Comparison of ENCODE assay signal across 8 mouse cellular contexts in the genomic region with DNA sequence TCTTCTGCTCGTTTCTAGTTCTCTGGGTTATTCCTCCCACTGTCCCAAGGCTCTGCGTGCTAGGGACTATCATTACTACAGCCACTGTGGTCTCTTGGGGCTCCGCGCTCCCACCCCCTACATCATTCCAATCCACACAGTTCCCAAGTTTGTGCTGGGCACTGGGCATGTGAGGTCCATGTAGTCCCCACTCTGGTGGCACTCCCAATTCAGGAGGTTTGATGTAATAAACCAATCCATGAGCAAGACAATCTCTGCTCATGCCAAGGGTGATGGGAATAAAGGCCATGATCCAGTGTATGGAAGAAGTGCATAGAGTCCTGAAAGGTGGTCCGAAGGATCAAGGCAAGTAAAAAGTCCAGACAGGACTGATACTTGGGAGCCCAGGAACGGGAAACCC. TPM values are rescaled to one million over a fixed set of nuclear protein-coding genes. Genes with fewer than 3 reads are reported as not detected.
A peak's percentile ranks its signal among the peaks of the same experiment; 100 is the strongest.
DNase-seq lines count a peak whose midpoint lies in the region; ATAC-seq and TF ChIP-seq lines count a peak whose summit lies in the region.

Gene Pip5kl1, plus strand, starts transcription at position 301 of the 400 bp plus-strand sequence.

- DNase-seq in gastrocnemius, adult 2 months, result no peak
- DNase-seq in gastrocnemius, adult 18-20 months (ENCODE audit: low spot score), result no peak
- DNase-seq in testis, postnatal 10 days (ENCODE audit: low spot score), result no peak
- no peak for DNase-seq in liver, embryonic 13.5 days
- DNase-seq in right cerebral cortex, postnatal 14 days, result no peak
- DNase-seq in spleen, postnatal 4 days (ENCODE audit: low spot score in 2 of 2), result no peak
- no peak for DNase-seq in kidney, adult 18-20 months

- peaks cover 4% of the 10 kb centered on the region for H3K4me1 ChIP-seq in testis, adult 2 months (ENCODE audit: control insufficient read depth, insufficient read depth, low read length)
- peaks cover 34% of the 10 kb centered on the region for H3K4me1 ChIP-seq in liver, embryonic 13.5 days (replicated peaks)

- TF ChIP-seq POLR2A in testis, adult 2 months (IDR thresholded peaks at IDR 0.05; ENCODE audit: control insufficient read depth, low read depth, low read length), result no peak

- H3K36me3 ChIP-seq in testis, adult 2 months (ENCODE audit: control insufficient read depth, insufficient read depth, low read length), result no peaks in the 10 kb centered on the region
- peaks cover 20% of the 10 kb centered on the region for H3K36me3 ChIP-seq in liver, embryonic 13.5 days

- WGBS in liver, embryonic 13.5 days (ENCODE audit: insufficient replicate concordance), result 78% methylated on average over 6 of the region's 6 CpGs

- H3K27ac ChIP-seq in gastrocnemius, adult 2 months, result no peak within 1 kb of the TSS
- H3K27ac ChIP-seq in testis, adult 2 months (ENCODE audit: control insufficient read depth, insufficient read depth, low read depth, low read length), result no peak within 1 kb of the TSS
- no peak within 1 kb of the TSS for H3K27ac ChIP-seq in liver, embryonic 13.5 days

- H3K4me3 ChIP-seq in gastrocnemius, adult 2 months, result peak within 1 kb of the TSS; percentile 17
- H3K4me3 ChIP-seq in testis, adult 2 months (ENCODE audit: control insufficient read depth, low read depth, low read length), result peak within 1 kb of the TSS; percentile 86
- H3K4me3 ChIP-seq in liver, embryonic 13.5 days (replicated peaks), result peak within 1 kb of the TSS; percentile 38

- H3K9ac ChIP-seq in liver, embryonic 13.5 days, result 0 out of 2 replicates have a peak within 1 kb of the TSS, but pooled peaks have one; percentile 26

- ATAC-seq in liver, embryonic 13.5 days (ENCODE audit: low read depth), result no peak

- H3K9me3 ChIP-seq in liver, embryonic 13.5 days (replicated peaks), result no peaks in the 10 kb centered on the region

- TF ChIP-seq CTCF in gastrocnemius, adult 2 months (IDR thresholded peaks at IDR 0.05), result no peak
- TF ChIP-seq CTCF in testis, adult 2 months (IDR thresholded peaks at IDR 0.05; ENCODE audit: control insufficient read depth, insufficient read depth, insufficient replicate concordance, low read depth, low read length), result no peak

- intact Hi-C loops in gastrocnemius, adult 2 months (cut with DNase I), result loop anchor here (2.0 to 5.0 kb wide), 2 partner anchors 33 to 118 kb away; no protein-coding TSS in a partner anchor

- peak within 1 kb of the TSS; percentile 71 for H3K4me2 ChIP-seq in liver, embryonic 13.5 days

- H3K27me3 ChIP-seq in testis, adult 2 months (ENCODE audit: control insufficient read depth, insufficient read depth, low read length), result peaks cover 2% of the 10 kb centered on the region
- H3K27me3 ChIP-seq in liver, embryonic 13.5 days, result peaks cover 44% of the 10 kb centered on the region

RNA-seq across cellular contexts. Expression of gene Pip5kl1, which starts in this region (rescaled TPM):
- total RNA-seq in gastrocnemius, adult 2 months (2021), result not detected
- total RNA-seq in gastrocnemius, adult 18-20 months (2021), result not detected
- 39.7 and 47.8 TPM in 2 replicates for polyA plus RNA-seq in testis, adult 2 months (2012; rRNA removed)
- polyA plus RNA-seq in liver, embryonic 13.5 days (2015; fragmentation: Nextera tagmentation; extraction: Ambion mirVana), result 0.10 TPM in 1 of 2 replicates, not detected in the other

Comparison
In these comparisons a context has a peak if more than half of its experiments do, and no peak if none do; other contexts are left out.
1. RNA of gene Pip5kl1 (polyA plus RNA-seq): 39.7 to 47.8 TPM in testis, adult 2 months; 0.10 TPM in liver, embryonic 13.5 days; every median in the first group is over 10 times any median in the second.
2. H3K4me3 ChIP-seq: peak in every context shown above with its lines; median percentile 86 in testis, adult 2 months; 38 in liver, embryonic 13.5 days; 17 in gastrocnemius, adult 2 months.